Mouse (Mus musculus): ENCODE results near the gene Melk. TPM values are rescaled to one million over a fixed set of nuclear protein-coding genes. Genes with fewer than 3 reads are reported as not detected.

The Melk gene
- polyA plus RNA-seq, 1 experiment from 2014 or later, result 52.6 TPM

DNA sequence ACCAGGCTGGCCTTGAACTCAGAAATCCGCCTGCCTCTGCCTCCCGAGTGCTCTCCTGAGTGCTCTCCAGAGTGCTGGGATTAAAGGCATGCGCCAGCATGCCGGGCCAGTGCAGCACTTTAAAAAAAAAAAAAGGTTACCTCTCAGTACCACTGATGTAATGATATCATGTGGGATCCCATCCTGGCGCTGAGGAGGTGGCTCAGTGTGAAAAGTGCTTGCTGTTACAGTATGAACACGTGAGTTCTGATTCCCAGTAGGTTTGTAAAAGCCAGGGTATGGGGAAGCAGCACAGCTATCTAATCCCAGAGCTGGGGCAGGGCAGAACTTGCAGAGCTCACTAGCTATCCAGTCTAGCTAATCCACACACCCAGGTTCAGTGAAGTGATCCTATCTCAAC, 33.2 kb upstream of the Melk start:
- Histone ChIP-seq H3K9me3 (ENCODE audit: control insufficient read depth, low read length) (no peaks in the 10 kb centered on the region), H3K27me3 (ENCODE audit: control insufficient read depth, insufficient read depth, low read length) (no peaks in the 10 kb centered on the region), H3K4me3 (ENCODE audit: low read length) (no peak overlapping the region), H3K9ac (ENCODE audit: low read depth, low read length) (no peak overlapping the region), H3K36me3 (ENCODE audit: control insufficient read depth, insufficient read depth, low read length) (no peaks in the 10 kb centered on the region), H3K4me2 (replicated peaks; ENCODE audit: low read depth, low read length) (no peak overlapping the region), H3K27ac (ENCODE audit: low read depth, low read length) (no peak overlapping the region), H3K4me1 (ENCODE audit: control insufficient read depth, insufficient read depth, low read length) (no peaks in the 10 kb centered on the region)
- 77% methylated on average over 6 of the region's 6 CpGs for WGBS
- ATAC-seq (ENCODE audit: low FRiP score, low TSS enrichment), result no peak

DNA sequence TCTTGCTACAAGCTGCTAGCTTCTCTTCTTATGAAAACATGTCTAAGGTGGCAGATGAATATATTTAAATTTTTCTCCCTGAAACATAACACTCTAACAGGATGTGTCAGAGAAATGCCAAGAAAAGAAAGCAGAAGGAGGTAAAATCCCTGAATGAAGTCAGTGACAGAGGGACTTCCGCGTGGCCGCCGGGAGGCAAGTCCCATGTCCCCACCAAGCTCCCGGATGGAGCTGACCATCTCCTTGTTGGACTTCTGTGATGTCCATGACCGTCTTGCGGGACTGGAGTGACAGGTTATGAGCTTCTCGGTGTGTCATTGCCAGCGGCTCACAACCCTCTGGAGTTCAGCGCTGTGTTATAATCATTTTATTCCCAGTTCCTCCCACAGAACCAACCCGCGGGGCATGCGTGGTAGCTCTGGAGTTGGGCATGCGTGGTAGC, 31.3 kb upstream of the Melk start:
- Histone ChIP-seq H3K4me3 (ENCODE audit: low read length) (no peak overlapping the region), H3K4me1 (ENCODE audit: control insufficient read depth, insufficient read depth, low read length) (no peaks in the 10 kb centered on the region), H3K9me3 (ENCODE audit: control insufficient read depth, low read length) (no peaks in the 10 kb centered on the region), H3K9ac (ENCODE audit: low read depth, low read length) (no peak overlapping the region), H3K27ac (ENCODE audit: low read depth, low read length) (no peak overlapping the region), H3K36me3 (ENCODE audit: control insufficient read depth, insufficient read depth, low read length) (no peaks in the 10 kb centered on the region), H3K4me2 (replicated peaks; ENCODE audit: low read depth, low read length) (no peak overlapping the region), H3K27me3 (ENCODE audit: control insufficient read depth, insufficient read depth, low read length) (no peaks in the 10 kb centered on the region)
- ATAC-seq (ENCODE audit: low FRiP score, low TSS enrichment), result no peak
- WGBS, result 90% methylated on average over 14 of the region's 14 CpGs

DNA sequence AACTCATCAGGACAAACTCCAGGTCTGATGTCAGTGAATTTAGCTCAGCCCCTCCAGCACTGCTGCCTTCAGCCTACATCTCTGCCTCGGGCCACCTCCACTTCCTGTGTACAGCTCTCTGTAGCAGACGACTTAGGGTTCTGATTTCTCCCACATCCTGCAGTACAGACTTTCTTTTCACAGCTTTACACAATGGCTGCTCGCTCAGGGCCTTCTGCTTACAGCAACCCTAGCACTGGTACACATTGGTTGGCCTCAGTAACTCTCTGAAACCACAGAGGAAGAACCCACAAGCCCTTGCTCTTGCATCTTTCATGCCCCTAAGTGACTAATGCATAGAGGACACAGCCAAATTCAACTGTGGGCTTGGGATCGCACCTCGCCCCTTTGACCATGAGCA, 29.5 kb upstream of the Melk start:
- no peaks in the 10 kb centered on the region for H3K4me1 ChIP-seq (ENCODE audit: control insufficient read depth, insufficient read depth, low read length)
- H3K27me3 ChIP-seq (ENCODE audit: control insufficient read depth, insufficient read depth, low read length), result no peaks in the 10 kb centered on the region
- no peaks in the 10 kb centered on the region for H3K9me3 ChIP-seq (ENCODE audit: control insufficient read depth, low read length)
- no peaks in the 10 kb centered on the region for H3K36me3 ChIP-seq (ENCODE audit: control insufficient read depth, insufficient read depth, low read length)
- H3K9ac ChIP-seq (ENCODE audit: low read depth, low read length), result no peak overlapping the region
- no peak overlapping the region for H3K27ac ChIP-seq (ENCODE audit: low read depth, low read length)
- WGBS, result 65% methylated on average over 5 of the region's 5 CpGs
- no peak overlapping the region for H3K4me3 ChIP-seq (ENCODE audit: low read length)
- ATAC-seq (ENCODE audit: low FRiP score, low TSS enrichment), result no peak
- no peak overlapping the region for H3K4me2 ChIP-seq (replicated peaks; ENCODE audit: low read depth, low read length)

GRCm38 (mm10) chr4:44281597-44282265, 18.9 kb upstream of the Melk start:
- no peak for ATAC-seq (ENCODE audit: low FRiP score, low TSS enrichment)
- Histone ChIP-seq H3K4me2 (replicated peaks; ENCODE audit: low read depth, low read length) (no peak overlapping the region), H3K27me3 (ENCODE audit: control insufficient read depth, insufficient read depth, low read length) (no peaks in the 10 kb centered on the region), H3K9me3 (ENCODE audit: control insufficient read depth, low read length) (no peaks in the 10 kb centered on the region), H3K36me3 (ENCODE audit: control insufficient read depth, insufficient read depth, low read length) (no peaks in the 10 kb centered on the region), H3K27ac (ENCODE audit: low read depth, low read length) (no peak overlapping the region), H3K4me1 (ENCODE audit: control insufficient read depth, insufficient read depth, low read length) (no peaks in the 10 kb centered on the region), H3K9ac (ENCODE audit: low read depth, low read length) (no peak overlapping the region), H3K4me3 (ENCODE audit: low read length) (no peak overlapping the region)
- 80% methylated on average over 7 of the region's 7 CpGs for WGBS

GRCm38 (mm10) chr4:44292534-44292933, 8.1 kb upstream of the Melk start:
- 14% methylated on average over 7 of the region's 7 CpGs for WGBS
- Histone ChIP-seq H3K27me3 (ENCODE audit: control insufficient read depth, insufficient read depth, low read length) (no peaks in the 10 kb centered on the region), H3K4me2 (replicated peaks; ENCODE audit: low read depth, low read length) (no peak overlapping the region), H3K4me1 (ENCODE audit: control insufficient read depth, insufficient read depth, low read length) (no peaks in the 10 kb centered on the region), H3K9me3 (ENCODE audit: control insufficient read depth, low read length) (no peaks in the 10 kb centered on the region), H3K9ac (ENCODE audit: low read depth, low read length) (no peak overlapping the region), H3K4me3 (ENCODE audit: low read length) (no peak overlapping the region), H3K27ac (ENCODE audit: low read depth, low read length) (no peak overlapping the region), H3K36me3 (ENCODE audit: control insufficient read depth, insufficient read depth, low read length) (no peaks in the 10 kb centered on the region)
- ATAC-seq (ENCODE audit: low FRiP score, low TSS enrichment), result no peak

GRCm38 (mm10) chr4:44295837-44296236, 4.8 kb upstream of the Melk start:
- 32% methylated on average over 1 of the region's 1 CpGs for WGBS
- no peaks in the 10 kb centered on the region for H3K36me3 ChIP-seq (ENCODE audit: control insufficient read depth, insufficient read depth, low read length)
- no peaks in the 10 kb centered on the region for H3K9me3 ChIP-seq (ENCODE audit: control insufficient read depth, low read length)
- H3K9ac ChIP-seq (ENCODE audit: low read depth, low read length), result no peak overlapping the region
- H3K4me3 ChIP-seq (ENCODE audit: low read length), result no peak overlapping the region
- H3K27me3 ChIP-seq (ENCODE audit: control insufficient read depth, insufficient read depth, low read length), result no peaks in the 10 kb centered on the region
- H3K27ac ChIP-seq (ENCODE audit: low read depth, low read length), result no peak overlapping the region
- no peaks in the 10 kb centered on the region for H3K4me1 ChIP-seq (ENCODE audit: control insufficient read depth, insufficient read depth, low read length)
- ATAC-seq (ENCODE audit: low FRiP score, low TSS enrichment), result no peak
- H3K4me2 ChIP-seq (replicated peaks; ENCODE audit: low read depth, low read length), result no peak overlapping the region

GRCm38 (mm10) chr4:44306585-44306984, 5.9 kb downstream of the Melk start:
- Histone ChIP-seq H3K9me3 (ENCODE audit: control insufficient read depth, low read length) (no peaks in the 10 kb centered on the region), H3K27me3 (ENCODE audit: control insufficient read depth, insufficient read depth, low read length) (no peaks in the 10 kb centered on the region), H3K4me3 (ENCODE audit: low read length) (no peak overlapping the region), H3K4me2 (replicated peaks; ENCODE audit: low read depth, low read length) (no peak overlapping the region), H3K27ac (ENCODE audit: low read depth, low read length) (no peak overlapping the region), H3K9ac (ENCODE audit: low read depth, low read length) (no peak overlapping the region), H3K4me1 (ENCODE audit: control insufficient read depth, insufficient read depth, low read length) (peaks cover 9% of the 10 kb centered on the region), H3K36me3 (ENCODE audit: control insufficient read depth, insufficient read depth, low read length) (peaks cover 38% of the 10 kb centered on the region)
- no peak for ATAC-seq (ENCODE audit: low FRiP score, low TSS enrichment)
- 93% methylated on average over 7 of the region's 7 CpGs for WGBS

DNA sequence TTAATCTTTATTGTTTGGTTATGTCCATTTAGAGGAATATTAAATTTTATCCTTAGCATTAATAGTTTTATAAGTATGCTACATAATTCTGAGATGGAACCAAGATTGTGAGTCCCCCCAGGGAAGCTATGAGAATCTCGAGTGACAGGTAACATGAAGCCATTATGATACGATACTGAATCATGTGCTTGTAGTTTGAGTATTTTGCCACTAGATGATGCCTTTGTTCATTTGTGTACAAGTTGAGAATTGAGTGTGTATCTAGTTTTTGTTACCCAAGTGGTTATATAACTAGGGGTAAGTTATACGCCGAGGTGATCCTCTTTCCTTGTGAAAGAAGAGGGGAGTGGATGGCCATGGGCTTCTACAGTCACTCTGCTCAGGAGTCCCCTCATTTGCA, 9.8 kb downstream of the Melk start:
- Histone ChIP-seq H3K4me3 (ENCODE audit: low read length) (no peak overlapping the region), H3K27ac (ENCODE audit: low read depth, low read length) (no peak overlapping the region), H3K27me3 (ENCODE audit: control insufficient read depth, insufficient read depth, low read length) (no peaks in the 10 kb centered on the region), H3K9ac (ENCODE audit: low read depth, low read length) (no peak overlapping the region), H3K36me3 (ENCODE audit: control insufficient read depth, insufficient read depth, low read length) (peaks cover 51% of the 10 kb centered on the region), H3K9me3 (ENCODE audit: control insufficient read depth, low read length) (no peaks in the 10 kb centered on the region), H3K4me1 (ENCODE audit: control insufficient read depth, insufficient read depth, low read length) (no peaks in the 10 kb centered on the region), H3K4me2 (replicated peaks; ENCODE audit: low read depth, low read length) (no peak overlapping the region)
- no peak for ATAC-seq (ENCODE audit: low FRiP score, low TSS enrichment)
- WGBS, result 81% methylated on average over 4 of the region's 4 CpGs

DNA sequence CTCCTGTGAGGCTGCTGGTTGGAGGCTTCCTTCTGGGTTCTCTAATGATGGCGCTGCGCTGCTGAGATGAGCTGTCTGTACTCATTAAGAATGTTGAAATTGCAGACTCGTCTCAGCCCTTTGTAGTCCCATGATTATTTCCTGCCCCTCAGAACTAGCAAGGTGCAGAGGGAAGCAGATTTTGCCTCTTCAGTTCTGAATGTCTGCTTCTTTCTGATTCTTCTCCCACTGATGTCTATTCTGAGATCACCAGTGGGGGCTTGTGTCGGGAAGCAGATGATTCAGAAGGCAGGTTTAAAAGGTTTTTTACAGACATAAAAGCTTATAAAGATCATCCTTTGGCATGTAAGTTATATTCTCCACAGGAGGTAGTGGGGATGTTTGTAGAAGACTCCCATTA, 10.2 kb downstream of the Melk start:
- no peak overlapping the region for H3K27ac ChIP-seq (ENCODE audit: low read depth, low read length)
- no peak overlapping the region for H3K9ac ChIP-seq (ENCODE audit: low read depth, low read length)
- no peak overlapping the region for H3K4me3 ChIP-seq (ENCODE audit: low read length)
- H3K4me2 ChIP-seq (replicated peaks; ENCODE audit: low read depth, low read length), result no peak overlapping the region
- H3K27me3 ChIP-seq (ENCODE audit: control insufficient read depth, insufficient read depth, low read length), result no peaks in the 10 kb centered on the region
- ATAC-seq (ENCODE audit: low FRiP score, low TSS enrichment), result no peak
- no peaks in the 10 kb centered on the region for H3K9me3 ChIP-seq (ENCODE audit: control insufficient read depth, low read length)
- no peaks in the 10 kb centered on the region for H3K4me1 ChIP-seq (ENCODE audit: control insufficient read depth, insufficient read depth, low read length)
- 92% methylated on average over 4 of the region's 4 CpGs for WGBS
- peaks cover 47% of the 10 kb centered on the region for H3K36me3 ChIP-seq (ENCODE audit: control insufficient read depth, insufficient read depth, low read length)

All from kidney, embryonic 14.5 days (tissue).